Mouse (Mus musculus) E14TG2a.4 (cell line): ENCODE measurements at regions not wholly inside any gene's neighbourhood (a gene's known extent, or its start where the extent isn't known, plus 50 kb on each side); places are given as distances from the start of the nearest gene placed in this dataset.

Experiments used
- H3K27me3 ChIP-seq: 2 replicates; pipeline ENCODE4 v1.6.1; 2014; ENCODE audit warnings: low read length, control low read depth; ENCODE audit not compliant: insufficient read depth
- H3K36me3 ChIP-seq: 2 replicates; pipeline ENCODE4 v1.6.1; 2014; ENCODE audit warnings: low read length, control low read depth; ENCODE audit not compliant: insufficient read depth
- H3K4me1 ChIP-seq: replicated peaks from 2 replicates; pipeline ENCODE4 v1.6.1; 2014; ENCODE audit warnings: low read depth, low read length, control low read depth
- H3K4me3 ChIP-seq: replicated peaks from 2 replicates; pipeline ENCODE4 v1.5.1; 2014; ENCODE audit warnings: mild to moderate bottlenecking, low read length
- H3K9me3 ChIP-seq: 2 replicates; pipeline ENCODE4 v1.6.1; 2014; ENCODE audit warnings: low read length, control low read depth
- CTCF ChIP-seq: conservative IDR thresholded peaks from 2 replicates; pipeline ENCODE4 v1.5.1; 2014; ENCODE audit warnings: low read length
- NANOG ChIP-seq: IDR thresholded peaks from 2 replicates; pipeline ENCODE4 v1.6.1; 2014; ENCODE audit warnings: borderline replicate concordance, low read length, mixed read lengths
- POU5F1 ChIP-seq: IDR thresholded peaks from 2 replicates; pipeline ENCODE4 v1.6.1; 2014; ENCODE audit warnings: low read length, borderline replicate concordance

- H3K4me1 ChIP-seq: no peaks in the 10 kb centered on the region
- TF ChIP-seq NANOG: no peak
- TF ChIP-seq POU5F1: no peak
- no peak for TF ChIP-seq CTCF
- H3K27me3 ChIP-seq: no peaks in the 10 kb centered on the region
- no peaks in the 10 kb centered on the region for H3K9me3 ChIP-seq
- no peak overlapping the region for H3K4me3 ChIP-seq
- no peaks in the 10 kb centered on the region for H3K36me3 ChIP-seq
These were observed 142.9 kb downstream of the Mid1ip1 start for GRCm38 (mm10) chrX:10857668-10858067.

GRCm38 (mm10) chrX:10871613-10872012, 156.8 kb downstream of the Mid1ip1 start:
- no peak for TF ChIP-seq NANOG
- TF ChIP-seq POU5F1: no peak
- TF ChIP-seq CTCF: no peak

GRCm38 (mm10) chrX:10877856-10878255, 163.0 kb downstream of the Mid1ip1 start:
- H3K36me3 ChIP-seq: no peaks in the 10 kb centered on the region
- H3K4me3 ChIP-seq: no peak overlapping the region
- no peak for TF ChIP-seq CTCF
- TF ChIP-seq NANOG: no peak
- no peak for TF ChIP-seq POU5F1
- H3K4me1 ChIP-seq: no peaks in the 10 kb centered on the region
- no peaks in the 10 kb centered on the region for H3K27me3 ChIP-seq
- no peaks in the 10 kb centered on the region for H3K9me3 ChIP-seq

More at GRCm38 (mm10) chrX:10871613-10872012, 156.8 kb downstream of the Mid1ip1 start:
- H3K4me3 ChIP-seq: no peak overlapping the region
- no peaks in the 10 kb centered on the region for H3K9me3 ChIP-seq
- no peaks in the 10 kb centered on the region for H3K36me3 ChIP-seq
- H3K27me3 ChIP-seq: no peaks in the 10 kb centered on the region
- no peaks in the 10 kb centered on the region for H3K4me1 ChIP-seq

- H3K27me3 ChIP-seq: no peaks in the 10 kb centered on the region
- TF ChIP-seq POU5F1: no peak
- TF ChIP-seq NANOG: no peak
- TF ChIP-seq CTCF: no peak
- H3K36me3 ChIP-seq: no peaks in the 10 kb centered on the region
- no peaks in the 10 kb centered on the region for H3K4me1 ChIP-seq
- no peaks in the 10 kb centered on the region for H3K9me3 ChIP-seq
- H3K4me3 ChIP-seq: no peak overlapping the region
These were observed 164.1 kb downstream of the Mid1ip1 start for GRCm38 (mm10) chrX:10878922-10879321.

- Histone ChIP-seq H3K27me3 (no peaks in the 10 kb centered on the region), H3K4me3 (no peak overlapping the region), H3K4me1 (no peaks in the 10 kb centered on the region), H3K36me3 (no peaks in the 10 kb centered on the region), H3K9me3 (no peaks in the 10 kb centered on the region)
- no peak for TF ChIP-seq CTCF
- no peak for TF ChIP-seq NANOG
These were observed 169.1 kb downstream of the Mid1ip1 start for GRCm38 (mm10) chrX:10883729-10884464.

- no peaks in the 10 kb centered on the region for H3K9me3 ChIP-seq
- H3K4me1 ChIP-seq: no peaks in the 10 kb centered on the region
- no peak overlapping the region for H3K4me3 ChIP-seq
- no peaks in the 10 kb centered on the region for H3K36me3 ChIP-seq
- TF ChIP-seq CTCF (no peak), POU5F1 (no peak), NANOG (no peak)
- H3K27me3 ChIP-seq: no peaks in the 10 kb centered on the region
These were observed 178.0 kb downstream of the Mid1ip1 start for GRCm38 (mm10) chrX:10892815-10893214.

- H3K36me3 ChIP-seq: no peaks in the 10 kb centered on the region
- H3K27me3 ChIP-seq: no peaks in the 10 kb centered on the region
- H3K9me3 ChIP-seq: no peaks in the 10 kb centered on the region
- no peaks in the 10 kb centered on the region for H3K4me1 ChIP-seq
- TF ChIP-seq CTCF (no peak), POU5F1 (no peak), NANOG (no peak)
- no peak overlapping the region for H3K4me3 ChIP-seq
These were observed 181.6 kb downstream of the Mid1ip1 start for GRCm38 (mm10) chrX:10896193-10896955.

- H3K36me3 ChIP-seq: no peaks in the 10 kb centered on the region
- no peaks in the 10 kb centered on the region for H3K9me3 ChIP-seq
- H3K27me3 ChIP-seq: no peaks in the 10 kb centered on the region
- no peaks in the 10 kb centered on the region for H3K4me1 ChIP-seq
- no peak overlapping the region for H3K4me3 ChIP-seq
- TF ChIP-seq POU5F1 (no peak), CTCF (no peak), NANOG (no peak)
These were observed 187.9 kb downstream of the Mid1ip1 start for GRCm38 (mm10) chrX:10902686-10903085.

DNA sequence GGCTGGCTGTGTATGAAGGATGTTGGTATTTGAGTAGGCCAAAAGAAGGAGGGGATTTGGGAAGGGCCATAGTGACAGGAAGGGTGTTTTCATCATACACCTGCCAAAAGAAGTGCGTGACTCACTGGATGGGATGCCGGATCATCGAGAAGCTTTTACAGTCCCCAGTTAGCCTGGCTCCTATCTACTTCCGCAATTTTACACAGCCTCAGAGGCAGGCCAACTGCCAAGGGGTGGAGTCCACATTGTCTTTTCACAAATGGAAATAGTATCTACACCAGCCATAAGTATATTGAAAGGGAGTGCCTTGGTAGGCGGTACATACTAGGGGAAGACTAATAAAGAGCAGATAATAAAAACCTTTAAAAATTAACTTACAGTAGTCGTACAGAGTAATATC, 189.3 kb downstream of the Mid1ip1 start:
- Histone ChIP-seq H3K36me3 (no peaks in the 10 kb centered on the region), H3K27me3 (no peaks in the 10 kb centered on the region)

More for the DNA sequence above, 189.3 kb downstream of the Mid1ip1 start:
- H3K4me3 ChIP-seq: no peak overlapping the region
- TF ChIP-seq NANOG (no peak), CTCF (no peak), POU5F1 (no peak)
- H3K4me1 ChIP-seq: no peaks in the 10 kb centered on the region
- H3K9me3 ChIP-seq: no peaks in the 10 kb centered on the region
